Comparison of ENCODE assay signal across 9 mouse cellular contexts in genomic region chr17:21231654-21232053, GRCm38 (mm10). TPM values are rescaled to one million over a fixed set of nuclear protein-coding genes. Genes with fewer than 3 reads are reported as not detected.
DNase-seq lines count a peak whose midpoint lies in the region; ATAC-seq lines count a peak whose summit lies in the region.
"Had no signal": no experiment of that assay in that cellular context is flagged by ENCODE, and none has a peak within 500 bp of the region (broad histone marks: within the 10 kb centered on the region; RNA-seq: fewer than 3 reads in every experiment).

No protein-coding gene starts in this region.

- no peaks in the 10 kb centered on the region for H3K9me3 ChIP-seq in forebrain, embryonic 12.5 days
- peaks cover 14% of the 10 kb centered on the region; the same call in 1 of the 2 replicates for H3K9me3 ChIP-seq in forebrain, embryonic 13.5 days (replicated peaks)
- H3K9me3 ChIP-seq: lung, embryonic 15.5 days had no signal

- no peak overlapping the region for H3K4me2 ChIP-seq in forebrain, embryonic 12.5 days
- H3K4me2 ChIP-seq in forebrain, embryonic 13.5 days: no peak overlapping the region
- H3K4me2 ChIP-seq: lung, embryonic 15.5 days had no signal

- H3K4me1 ChIP-seq in forebrain, embryonic 12.5 days: no peaks in the 10 kb centered on the region
- no peaks in the 10 kb centered on the region for H3K4me1 ChIP-seq in forebrain, embryonic 13.5 days
- H3K4me1 ChIP-seq: lung, embryonic 15.5 days had no signal

- H3K27ac ChIP-seq in forebrain, embryonic 12.5 days: no peak overlapping the region
- H3K27ac ChIP-seq in forebrain, embryonic 13.5 days: no peak overlapping the region
- H3K27ac ChIP-seq: lung, embryonic 15.5 days had no signal

- WGBS in forebrain, embryonic 12.5 days: 27% methylated on average over 9 of the region's 9 CpGs
- WGBS in forebrain, embryonic 13.5 days: 29% methylated on average over 9 of the region's 9 CpGs

- no peak overlapping the region for H3K9ac ChIP-seq in forebrain, embryonic 12.5 days
- H3K9ac ChIP-seq in forebrain, embryonic 13.5 days: no peak overlapping the region
- H3K9ac ChIP-seq: lung, embryonic 15.5 days had no signal

- DNase-seq in A20 (ENCODE audit: low read depth, low spot score): peak; percentile 76
- DNase-seq in adrenal gland, postnatal 36 days: peak; percentile 35 to 37
- DNase-seq in frontal cortex, postnatal 36 days (ENCODE audit: low spot score in 2 of 2): peak; percentile 37 to 59
- DNase-seq in layer of hippocampus, postnatal 25 days (ENCODE audit: extremely low spot score in 1 of 2, low spot score in 1 of 2): peak; percentile 28 to 67
- DNase-seq in splenic B cell, adult 2 months (ENCODE audit: low read depth, low spot score): peak; percentile 79

- ATAC-seq in forebrain, embryonic 12.5 days (ENCODE audit: low FRiP score): peak; percentile 44; the same call in 1 of the 2 replicates
- no peak for ATAC-seq in forebrain, embryonic 13.5 days
- peak; percentile 72 for ATAC-seq in megakaryocyte, adult 5-6 weeks (ENCODE audit: poor library complexity, severe bottlenecking)

- no peak overlapping the region for H3K4me3 ChIP-seq in forebrain, embryonic 12.5 days (replicated peaks)
- H3K4me3 ChIP-seq in forebrain, embryonic 13.5 days: no peak overlapping the region
- H3K4me3 ChIP-seq: lung, embryonic 15.5 days had no signal

- H3K36me3 ChIP-seq in forebrain, embryonic 12.5 days (replicated peaks): no peaks in the 10 kb centered on the region
- no peaks in the 10 kb centered on the region for H3K36me3 ChIP-seq in forebrain, embryonic 13.5 days (ENCODE audit: poor library complexity, severe bottlenecking)
- no peaks in the 10 kb centered on the region for H3K36me3 ChIP-seq in splenic B cell, adult 2 months (ENCODE audit: control insufficient read depth, insufficient read depth, low read length, poor library complexity, severe bottlenecking)
- H3K36me3 ChIP-seq: lung, embryonic 15.5 days had no signal

- no peaks in the 10 kb centered on the region for H3K27me3 ChIP-seq in forebrain, embryonic 12.5 days
- H3K27me3 ChIP-seq in forebrain, embryonic 13.5 days: no peaks in the 10 kb centered on the region
- no peaks in the 10 kb centered on the region for H3K27me3 ChIP-seq in splenic B cell, adult 2 months (ENCODE audit: control insufficient read depth, insufficient read depth, low read length, poor library complexity, severe bottlenecking)
- H3K27me3 ChIP-seq: lung, embryonic 15.5 days had no signal

RNA-seq across cellular contexts. Expression of gene Vmn1r234, which starts 5.8 kb away (rescaled TPM):
- polyA plus RNA-seq in forebrain, embryonic 12.5 days (2016; fragmentation: Nextera tagmentation; extraction: Ambion mirVana): not detected in 2 replicates
- polyA plus RNA-seq in forebrain, embryonic 13.5 days (2015; fragmentation: Nextera tagmentation; extraction: Ambion mirVana): not detected in 2 replicates
- not detected for total RNA-seq in adrenal gland, postnatal 36 days (2021)
- not detected for total RNA-seq in layer of hippocampus, postnatal 25 days (2021)
- total RNA-seq in megakaryocyte, adult 5-6 weeks (2015): not detected in 2 replicates
- not detected in 2 replicates for total RNA-seq in megakaryocyte, adult 5-6 weeks (2017)
- polyA plus RNA-seq: lung, embryonic 15.5 days had no signal

RNA-seq across cellular contexts. Expression of gene Vmn1r235, which starts 24.6 kb away (rescaled TPM):
- polyA plus RNA-seq in forebrain, embryonic 12.5 days (2016; fragmentation: Nextera tagmentation; extraction: Ambion mirVana): not detected in 2 replicates
- polyA plus RNA-seq in forebrain, embryonic 13.5 days (2015; fragmentation: Nextera tagmentation; extraction: Ambion mirVana): not detected in 2 replicates
- total RNA-seq in adrenal gland, postnatal 36 days (2021): not detected
- total RNA-seq in layer of hippocampus, postnatal 25 days (2021): not detected
- not detected in 2 replicates for total RNA-seq in megakaryocyte, adult 5-6 weeks (2015)
- total RNA-seq in megakaryocyte, adult 5-6 weeks (2017): not detected in 2 replicates
- polyA plus RNA-seq: lung, embryonic 15.5 days had no signal

RNA-seq across cellular contexts. Expression of gene Vmn1r236, which starts 51.1 kb away (rescaled TPM):
- not detected in 2 replicates for polyA plus RNA-seq in forebrain, embryonic 12.5 days (2016; fragmentation: Nextera tagmentation; extraction: Ambion mirVana)
- polyA plus RNA-seq in forebrain, embryonic 13.5 days (2015; fragmentation: Nextera tagmentation; extraction: Ambion mirVana): not detected in 2 replicates
- total RNA-seq in adrenal gland, postnatal 36 days (2021): not detected
- total RNA-seq in layer of hippocampus, postnatal 25 days (2021): not detected
- not detected in 2 replicates for total RNA-seq in megakaryocyte, adult 5-6 weeks (2015)
- total RNA-seq in megakaryocyte, adult 5-6 weeks (2017): not detected in 2 replicates
- polyA plus RNA-seq: lung, embryonic 15.5 days had no signal
